Mouse (Mus musculus) kidney, embryonic 15.5 days (tissue): ENCODE results near the gene Fryl. TPM values are rescaled to one million over a fixed set of nuclear protein-coding genes. Genes with fewer than 3 reads are reported as not detected.

ENCODE experiments used
- ATAC-seq: fragments of 200-750 bp; cut with Nextera tagmentation; replicated peaks from 2 replicates; pipeline ENCODE4 v1.8.0; 2017; ENCODE audit warnings: moderate TSS enrichment; ENCODE audit not compliant: low FRiP score
- H3K27ac ChIP-seq: fragments of 300-500 bp; sonication (generic); 2 replicates; pipeline ENCODE4 v1.5.1; 2015; ENCODE audit warnings: mild to moderate bottlenecking, inconsistent platforms
- H3K27me3 ChIP-seq: fragments of 300-500 bp; sonication (generic); 2 replicates; pipeline ENCODE4 v1.6.1; 2015; ENCODE audit warnings: inconsistent platforms
- H3K36me3 ChIP-seq: fragments of 300-500 bp; sonication (generic); 2 replicates; pipeline ENCODE4 v1.6.1; 2015; ENCODE audit warnings: inconsistent platforms
- H3K4me1 ChIP-seq: fragments of 300-500 bp; sonication (generic); 2 replicates; pipeline ENCODE4 v1.6.1; 2015; ENCODE audit warnings: inconsistent platforms
- H3K4me2 ChIP-seq: fragments of 300-500 bp; sonication (generic); 2 replicates; pipeline ENCODE4 v1.6.1; 2015; ENCODE audit warnings: moderate library complexity, mild to moderate bottlenecking, inconsistent platforms
- H3K4me3 ChIP-seq: fragments of 300-500 bp; sonication (generic); replicated peaks from 2 replicates; pipeline ENCODE4 v1.5.1; 2015; ENCODE audit warnings: mild to moderate bottlenecking, inconsistent platforms
- H3K9ac ChIP-seq: fragments of 300-500 bp; sonication (generic); 2 replicates; pipeline ENCODE4 v1.6.1; 2015; ENCODE audit warnings: mild to moderate bottlenecking, inconsistent platforms
- H3K9me3 ChIP-seq: fragments of 300-500 bp; sonication (generic); replicated peaks from 2 replicates; pipeline ENCODE4 v1.6.1; 2016; ENCODE audit warnings: inconsistent platforms
- WGBS: fragments of 180-500 bp; shearing (Covaris S2); methylation state at CpG from one replicate; pipeline ENCODE4 v1.1.7; 2015; ENCODE audit warnings: mixed read lengths; 5-methylcytosine and 5-hydroxymethylcytosine counted together
- polyA plus RNA-seq: library from polyadenylated mRNA; unstranded; fragments of >200 nt; fragmentation: Nextera tagmentation; extraction: Ambion mirVana; gene quantifications from 2 replicates; pipeline ENCODE4 v1.2.1, GENCODE M21; 2015

Fryl gene
- polyA plus RNA-seq, 1 experiment from 2014 or later: 34.8 TPM

GRCm38 (mm10) chr5:73119524-73119923 is 136.9 kb downstream of the Fryl start:
- Histone ChIP-seq H3K9me3 (no peaks in the 10 kb centered on the region), H3K9ac (no peak overlapping the region), H3K4me1 (peaks cover 10% of the 10 kb centered on the region), H3K4me3 (no peak overlapping the region), H3K4me2 (no peak overlapping the region), H3K36me3 (peaks cover 51% of the 10 kb centered on the region), H3K27ac (peak overlapping the region; percentile 24; the same call in 1 of the 2 replicates), H3K27me3 (no peaks in the 10 kb centered on the region)
- WGBS: 45% methylated on average over 5 of the region's 5 CpGs
- no peak for ATAC-seq

GRCm38 (mm10) chr5:73118786-73119185 is 137.6 kb downstream of the Fryl start:
- Histone ChIP-seq H3K4me3 (no peak overlapping the region), H3K27ac (no peak overlapping the region), H3K4me1 (peaks cover 10% of the 10 kb centered on the region), H3K9ac (no peak overlapping the region), H3K4me2 (no peak overlapping the region), H3K27me3 (no peaks in the 10 kb centered on the region), H3K9me3 (no peaks in the 10 kb centered on the region), H3K36me3 (peaks cover 50% of the 10 kb centered on the region)
- ATAC-seq: no peak
- 82% methylated on average over 14 of the region's 14 CpGs for WGBS

GRCm38 (mm10) chr5:73114878-73115277 is 141.5 kb downstream of the Fryl start:
- Histone ChIP-seq H3K27ac (no peak overlapping the region), H3K4me2 (no peak overlapping the region), H3K36me3 (peaks cover 54% of the 10 kb centered on the region), H3K27me3 (no peaks in the 10 kb centered on the region), H3K9me3 (no peaks in the 10 kb centered on the region), H3K9ac (no peak overlapping the region), H3K4me1 (peaks cover 6% of the 10 kb centered on the region), H3K4me3 (no peak overlapping the region)
- no peak for ATAC-seq
- 93% methylated on average over 4 of the region's 4 CpGs for WGBS

GRCm38 (mm10) chr5:73112331-73112730 is 144.1 kb downstream of the Fryl start:
- H3K9me3 ChIP-seq: no peaks in the 10 kb centered on the region
- H3K27ac ChIP-seq: no peak overlapping the region
- WGBS: 79% methylated on average over 13 of the region's 13 CpGs
- no peak for ATAC-seq
- no peaks in the 10 kb centered on the region for H3K4me1 ChIP-seq
- H3K9ac ChIP-seq: no peak overlapping the region
- peaks cover 63% of the 10 kb centered on the region for H3K36me3 ChIP-seq
- H3K27me3 ChIP-seq: no peaks in the 10 kb centered on the region
- no peak overlapping the region for H3K4me3 ChIP-seq
- H3K4me2 ChIP-seq: no peak overlapping the region

GRCm38 (mm10) chr5:73103657-73104056 is 152.8 kb downstream of the Fryl start:
- Histone ChIP-seq H3K27ac (no peak overlapping the region), H3K4me1 (peaks cover 10% of the 10 kb centered on the region; the same call in 1 of the 2 replicates), H3K36me3 (peaks cover 83% of the 10 kb centered on the region), H3K4me3 (no peak overlapping the region), H3K9me3 (no peaks in the 10 kb centered on the region), H3K4me2 (no peak overlapping the region), H3K9ac (no peak overlapping the region), H3K27me3 (no peaks in the 10 kb centered on the region)
- 85% methylated on average over 7 of the region's 7 CpGs for WGBS
- ATAC-seq: no peak

GRCm38 (mm10) chr5:73102342-73102989 is 154.0 kb downstream of the Fryl start:
- 34% methylated on average over 10 of the region's 10 CpGs for WGBS
- peak; percentile 83 for ATAC-seq
- Histone ChIP-seq H3K4me3 (no peak overlapping the region), H3K4me1 (peaks cover 10% of the 10 kb centered on the region; the same call in 1 of the 2 replicates), H3K9ac (no peak overlapping the region), H3K27me3 (no peaks in the 10 kb centered on the region), H3K9me3 (no peaks in the 10 kb centered on the region), H3K27ac (no peak overlapping the region), H3K4me2 (no peak overlapping the region), H3K36me3 (peaks cover 84% of the 10 kb centered on the region)

- Histone ChIP-seq H3K9ac (no peak overlapping the region), H3K36me3 (peaks cover 93% of the 10 kb centered on the region)
These were observed 164.2 kb downstream of the Fryl start for GRCm38 (mm10) chr5:73092236-73092635.

GRCm38 (mm10) chr5:73089158-73089557 is 167.3 kb downstream of the Fryl start:
- no peaks in the 10 kb centered on the region for H3K4me1 ChIP-seq
- H3K9ac ChIP-seq: no peak overlapping the region
- H3K4me2 ChIP-seq: no peak overlapping the region
- H3K27ac ChIP-seq: no peak overlapping the region
- H3K36me3 ChIP-seq: peaks cover 88% of the 10 kb centered on the region
- H3K4me3 ChIP-seq: no peak overlapping the region
- no peaks in the 10 kb centered on the region for H3K9me3 ChIP-seq
- no peaks in the 10 kb centered on the region for H3K27me3 ChIP-seq
- no peak for ATAC-seq
- 96% methylated on average over 17 of the region's 17 CpGs for WGBS

More at GRCm38 (mm10) chr5:73092236-73092635, 164.2 kb downstream of the Fryl start:
- 31% methylated on average over 8 of the region's 8 CpGs for WGBS
- Histone ChIP-seq H3K4me2 (no peak overlapping the region), H3K27me3 (no peaks in the 10 kb centered on the region), H3K4me3 (no peak overlapping the region), H3K4me1 (no peaks in the 10 kb centered on the region), H3K9me3 (no peaks in the 10 kb centered on the region), H3K27ac (no peak overlapping the region)
- no peak for ATAC-seq

GRCm38 (mm10) chr5:73081496-73081895 is 174.9 kb downstream of the Fryl start:
- peaks cover 82% of the 10 kb centered on the region for H3K36me3 ChIP-seq
- no peaks in the 10 kb centered on the region for H3K9me3 ChIP-seq
- no peak for ATAC-seq
- H3K4me2 ChIP-seq: no peak overlapping the region
- H3K27me3 ChIP-seq: no peaks in the 10 kb centered on the region
- H3K9ac ChIP-seq: no peak overlapping the region
- H3K4me1 ChIP-seq: no peaks in the 10 kb centered on the region
- 96% methylated on average over 5 of the region's 5 CpGs for WGBS
- no peak overlapping the region for H3K27ac ChIP-seq
- no peak overlapping the region for H3K4me3 ChIP-seq

- Histone ChIP-seq H3K4me1 (no peaks in the 10 kb centered on the region), H3K27ac (no peak overlapping the region), H3K4me2 (no peak overlapping the region), H3K36me3 (peaks cover 87% of the 10 kb centered on the region), H3K9ac (no peak overlapping the region), H3K9me3 (no peaks in the 10 kb centered on the region), H3K27me3 (no peaks in the 10 kb centered on the region), H3K4me3 (no peak overlapping the region)
- no peak for ATAC-seq
- 72% methylated on average over 5 of the region's 5 CpGs for WGBS
These were observed 176.6 kb downstream of the Fryl start for GRCm38 (mm10) chr5:73079801-73080200.

GRCm38 (mm10) chr5:73071319-73071718 is 185.1 kb downstream of the Fryl start:
- no peaks in the 10 kb centered on the region for H3K4me1 ChIP-seq
- no peaks in the 10 kb centered on the region for H3K9me3 ChIP-seq
- 0 out of 2 replicates have a peak overlapping the region, but pooled peaks have one; percentile 17 for H3K4me2 ChIP-seq
- peaks cover 92% of the 10 kb centered on the region for H3K36me3 ChIP-seq
- no peaks in the 10 kb centered on the region for H3K27me3 ChIP-seq
- H3K9ac ChIP-seq: no peak overlapping the region
- WGBS: 34% methylated on average over 15 of the region's 15 CpGs
- H3K27ac ChIP-seq: no peak overlapping the region
- H3K4me3 ChIP-seq: no peak overlapping the region
- ATAC-seq: peak; percentile 73

- Histone ChIP-seq H3K9me3 (no peaks in the 10 kb centered on the region), H3K4me1 (peaks cover 10% of the 10 kb centered on the region; the same call in 1 of the 2 replicates), H3K36me3 (peaks cover 79% of the 10 kb centered on the region), H3K9ac (no peak overlapping the region), H3K27ac (no peak overlapping the region), H3K4me2 (no peak overlapping the region), H3K4me3 (no peak overlapping the region), H3K27me3 (no peaks in the 10 kb centered on the region)
- ATAC-seq: no peak
- WGBS: 56% methylated on average over 6 of the region's 6 CpGs
These were observed 189.5 kb downstream of the Fryl start for GRCm38 (mm10) chr5:73066946-73067345.
